Mouse (Mus musculus): ENCODE data around the gene Olfr1385.
"Not testable (repeated sequence)": the region's sequence is repeated elsewhere in the genome, so short reads cannot be mapped to it uniquely, and the experiment has no call there.

- not testable (repeated sequence) for TF ChIP-seq TAL1, GATA1 (IDR thresholded peaks at IDR 0.05; ENCODE audit: low read length)
Observed at GRCm38 (mm10) chr11:49536631-49537030, 47.8 kb downstream of the Olfr1385 start.

Measured in erythroblast, embryonic 14.5 days (primary cell).